Mouse (Mus musculus) spleen, adult 18-20 months (tissue): ENCODE data around the gene Exoc1.

Experiments
- DNase-seq, 2 experiments: peaks; one replicate each; pipeline ENCODE4 v3.0.0; 2022; ENCODE audit warnings: mixed read lengths in 2 of 2

Exoc1 gene

DNA sequence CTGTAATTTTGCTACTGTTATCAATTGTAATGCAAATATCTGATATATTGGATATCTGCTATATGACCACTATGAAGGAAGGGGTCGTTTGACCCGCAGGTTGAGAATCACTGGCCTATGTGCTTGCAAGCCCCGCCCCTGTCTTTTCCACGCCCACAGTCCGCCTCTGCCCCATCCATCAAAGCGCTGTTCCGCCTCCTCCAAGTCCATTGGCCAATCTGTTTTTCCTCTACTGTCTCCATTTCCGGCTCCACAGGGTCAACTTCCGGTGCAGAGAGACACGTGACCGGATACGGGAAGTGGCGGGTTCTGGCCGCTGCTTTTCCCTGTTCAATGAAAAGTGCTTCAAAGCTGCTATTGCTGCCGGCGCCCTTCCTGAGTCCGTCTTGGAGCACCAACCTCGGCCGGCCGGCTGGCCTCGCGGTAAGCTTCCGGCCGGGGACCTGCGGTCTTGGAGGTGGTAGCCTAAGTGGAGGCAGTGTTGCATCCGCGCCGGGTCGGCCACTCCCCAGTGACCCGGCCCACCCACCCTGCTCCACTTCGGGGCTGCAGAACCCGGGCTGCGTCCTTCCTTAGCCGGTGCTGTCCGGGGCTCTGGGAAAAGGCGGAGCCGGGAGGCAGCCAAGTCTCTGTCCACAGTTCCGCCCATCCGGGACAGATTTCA, at the start of gene Exoc1:
TSS of gene Exoc1 (plus strand) at position 272 of the 664 bp plus-strand sequence.
- DNase-seq = peak; percentile 86 to 92

DNA sequence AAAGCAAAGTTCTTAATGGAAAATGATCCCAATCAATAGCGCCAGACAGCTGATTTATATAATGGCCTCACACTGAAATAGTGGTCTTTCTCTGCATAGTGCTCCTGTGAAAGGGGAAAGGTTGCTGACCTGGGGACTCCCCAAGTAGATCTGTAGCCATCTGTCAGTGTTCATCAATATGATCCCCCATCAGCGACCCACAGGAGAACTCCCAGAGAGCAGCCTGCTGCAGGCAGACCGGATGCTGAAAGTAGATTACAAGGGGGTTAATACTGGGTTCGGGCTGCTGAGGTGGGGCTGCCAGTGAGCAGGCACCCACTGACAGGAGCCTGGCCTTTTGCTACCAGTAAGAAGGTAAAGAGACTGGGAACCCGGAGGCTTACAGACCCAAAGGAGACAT, 45.3 kb upstream of the Exoc1 start, which contains the start of gene Gm7271:
TSS of gene Gm7271 (plus strand) at position 230 of the 400 bp plus-strand sequence.
- no peak for DNase-seq

DNA sequence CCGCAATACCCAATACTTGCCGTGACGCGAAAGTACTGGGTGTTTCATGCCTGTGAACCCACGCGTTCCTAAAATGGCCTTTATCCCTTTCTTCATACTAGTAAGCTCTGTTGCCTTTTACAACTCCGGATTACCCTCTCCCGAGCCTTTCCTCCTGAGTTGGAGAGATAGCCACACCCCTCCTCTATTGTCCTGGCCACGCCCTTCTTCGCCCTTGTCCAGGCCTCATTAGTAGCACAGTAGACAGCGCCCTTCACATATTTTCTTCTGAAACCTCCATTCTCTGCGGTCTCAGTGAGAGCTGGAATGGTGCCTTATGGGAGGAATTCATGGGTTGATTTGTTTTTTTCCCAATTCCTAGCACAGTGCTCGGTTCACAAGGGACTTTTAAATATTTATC, 34.0 kb upstream of the Exoc1 start:
- DNase-seq = no peak

DNA sequence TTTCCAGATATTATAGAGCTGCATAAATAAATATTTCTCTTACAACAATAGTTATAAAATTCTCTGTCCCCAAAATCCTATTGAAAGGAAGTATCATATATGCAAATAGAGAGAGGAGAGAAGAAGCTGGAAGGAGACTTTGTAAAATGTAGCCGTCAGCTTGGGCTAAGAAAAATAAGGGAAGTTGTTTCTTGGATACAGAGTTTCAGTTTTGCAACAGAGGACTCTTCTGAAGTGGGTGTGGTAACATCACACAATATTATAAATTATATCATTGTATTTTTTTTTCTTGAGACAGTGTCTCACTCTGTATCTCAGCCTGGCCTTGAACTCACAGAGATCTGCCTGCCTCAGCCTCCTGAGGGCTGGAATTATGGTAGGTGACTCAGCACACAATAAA, 6.7 kb upstream of the Exoc1 start:
- DNase-seq = no peak

DNA sequence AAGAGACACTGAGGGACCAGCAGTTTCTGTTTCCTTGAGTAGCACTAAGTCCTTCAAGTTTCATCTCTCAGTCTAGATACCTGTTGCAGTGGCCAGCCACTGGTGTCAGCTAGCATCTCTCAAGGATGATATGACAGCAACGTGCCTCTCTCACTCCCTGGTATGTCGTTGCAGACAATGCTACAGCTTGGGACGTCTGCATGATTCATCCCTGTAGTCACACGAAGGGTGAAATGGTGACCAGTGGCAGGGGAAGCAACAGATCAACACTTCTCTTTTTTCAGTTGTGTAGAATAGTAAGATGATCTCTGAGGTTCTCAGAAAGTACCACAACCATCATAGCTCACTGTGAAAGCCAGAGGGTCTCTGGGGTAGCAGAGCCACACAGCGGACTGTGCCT, 4.5 kb upstream of the Exoc1 start:
- no peak for DNase-seq

DNA sequence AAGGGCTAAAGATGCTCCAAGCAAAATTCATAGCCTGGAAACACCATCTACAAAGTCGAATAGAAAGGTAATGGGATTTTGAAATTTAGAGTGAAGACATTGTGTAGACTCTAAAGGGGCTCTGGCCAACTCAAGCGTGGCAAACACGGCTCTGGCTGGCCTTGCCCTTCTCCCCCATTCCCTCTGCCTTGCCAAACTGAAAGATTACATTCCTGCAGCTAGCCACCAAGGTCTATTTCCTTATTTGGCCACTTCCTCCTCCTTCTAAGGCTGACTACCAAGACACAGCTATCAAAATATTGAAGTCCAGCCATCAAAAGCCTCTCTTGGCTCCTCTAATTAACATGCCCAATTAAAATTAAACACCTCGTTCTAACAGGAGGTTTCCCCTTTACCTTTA, 4.0 kb upstream of the Exoc1 start:
- no peak for DNase-seq

DNA sequence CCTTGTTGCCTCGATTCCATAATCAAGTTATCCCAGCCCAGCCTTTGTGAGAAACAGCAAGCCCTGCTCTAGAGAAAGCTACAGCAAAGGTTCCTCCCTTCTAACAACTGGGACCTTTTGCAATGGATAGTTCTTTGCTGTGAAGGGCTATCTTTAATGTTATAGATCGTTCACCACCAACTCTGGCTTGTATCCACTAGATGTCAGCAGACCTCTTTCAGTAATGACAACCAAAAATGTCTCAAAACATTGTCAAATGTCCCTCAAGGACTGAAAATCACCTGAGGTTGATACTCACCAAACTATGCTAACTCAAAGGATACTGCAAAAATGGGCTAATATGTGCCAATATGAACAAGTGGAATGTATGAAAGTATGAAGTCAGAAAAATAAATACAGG, 3.3 kb upstream of the Exoc1 start:
- no peak for DNase-seq

DNA sequence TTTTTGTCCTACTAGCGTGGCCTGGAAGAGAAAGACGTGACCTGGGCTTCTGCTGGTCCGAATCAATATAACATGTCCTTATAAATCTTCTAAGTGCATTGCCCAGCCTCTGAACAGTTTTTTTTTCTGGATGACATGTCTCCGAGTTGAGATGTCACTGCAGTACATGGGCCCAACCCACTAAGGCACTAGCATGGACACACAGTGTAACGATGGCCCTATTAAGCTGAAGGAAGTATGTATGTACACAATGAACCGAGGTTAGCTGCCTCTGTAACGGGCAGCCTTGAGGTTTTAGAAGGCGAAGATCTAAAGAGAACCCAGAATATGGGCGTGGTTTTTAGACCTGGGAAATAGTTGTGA, 574 bp downstream of the Exoc1 start:
- DNase-seq = no peak

DNA sequence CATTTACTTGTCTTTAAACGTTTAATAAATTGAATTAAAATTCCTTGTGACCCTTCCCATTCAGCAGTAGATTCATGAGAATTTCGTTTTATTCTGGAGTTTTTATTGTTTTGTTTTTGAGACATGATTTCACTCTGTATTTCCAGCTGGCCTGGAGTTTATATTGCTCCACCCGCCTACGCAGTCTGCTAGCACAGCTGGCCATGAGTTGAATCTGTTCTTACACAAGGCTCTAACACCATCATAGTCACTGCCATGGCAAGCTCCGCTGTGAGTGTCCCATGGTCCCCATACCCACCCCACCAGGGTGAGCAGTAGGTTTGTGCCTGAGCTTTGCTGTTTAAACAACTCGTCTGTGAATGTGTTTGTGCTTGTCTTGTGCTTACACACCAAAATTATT, 4.1 kb downstream of the Exoc1 start:
- DNase-seq = no peak

DNA sequence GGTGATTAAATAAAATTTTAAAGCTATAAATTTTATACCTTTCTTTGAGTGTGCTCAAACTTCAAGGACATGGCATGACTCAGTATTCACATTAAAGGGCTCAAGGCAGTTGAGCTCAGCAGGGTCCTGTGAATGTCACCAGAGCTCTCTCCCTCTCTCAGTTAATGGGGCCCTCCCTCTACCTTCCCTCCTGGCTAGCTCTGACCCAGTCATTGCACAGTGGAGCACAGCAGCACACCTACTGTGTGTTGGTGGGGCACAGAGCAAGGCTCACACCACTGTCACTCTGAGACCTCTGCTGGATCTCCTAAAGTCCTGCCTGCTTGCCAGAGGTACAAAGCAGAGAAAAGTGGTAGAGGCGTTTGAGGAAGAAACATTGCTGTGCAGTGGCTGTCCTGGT, 7.1 kb downstream of the Exoc1 start:
- DNase-seq = no peak

DNA sequence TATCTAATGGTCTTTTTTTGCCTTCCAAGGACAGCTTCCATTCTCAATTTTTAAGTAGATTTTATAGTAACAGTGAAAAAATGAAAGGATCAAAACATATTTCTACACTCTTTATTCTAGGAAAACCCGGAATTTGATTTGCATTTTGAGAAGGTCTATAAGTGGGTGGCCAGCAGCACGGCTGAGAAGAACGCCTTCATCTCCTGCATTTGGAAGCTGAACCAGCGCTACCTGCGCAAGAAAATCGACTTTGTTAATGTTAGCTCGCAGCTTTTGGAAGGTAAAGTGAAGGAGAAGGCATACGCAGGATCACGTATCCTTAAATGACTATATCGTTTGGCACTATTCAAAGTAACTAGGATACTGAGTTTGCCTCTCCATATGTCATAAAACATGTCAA, 8.5 kb downstream of the Exoc1 start:
- no peak for DNase-seq

DNA sequence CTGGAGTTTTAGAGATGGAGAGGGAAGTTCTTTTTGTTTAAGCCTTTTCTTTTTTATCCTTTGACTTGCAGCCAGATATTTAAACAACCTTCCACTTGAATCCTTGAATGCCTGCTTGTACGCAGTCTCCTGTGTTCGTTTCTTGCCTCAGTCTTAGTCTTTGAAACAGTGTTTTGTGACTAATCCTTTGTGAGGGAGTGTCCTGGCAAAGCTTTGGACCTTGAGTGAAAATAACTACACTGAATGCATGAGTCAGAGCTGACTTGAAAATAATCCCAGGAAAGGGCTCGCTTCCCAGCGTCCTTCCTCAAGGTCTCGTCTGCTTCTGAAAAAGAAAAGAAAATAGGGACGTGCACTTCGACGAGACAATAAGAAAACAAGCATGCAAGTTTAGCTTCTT, 11.1 kb downstream of the Exoc1 start:
- DNase-seq = no peak

DNA sequence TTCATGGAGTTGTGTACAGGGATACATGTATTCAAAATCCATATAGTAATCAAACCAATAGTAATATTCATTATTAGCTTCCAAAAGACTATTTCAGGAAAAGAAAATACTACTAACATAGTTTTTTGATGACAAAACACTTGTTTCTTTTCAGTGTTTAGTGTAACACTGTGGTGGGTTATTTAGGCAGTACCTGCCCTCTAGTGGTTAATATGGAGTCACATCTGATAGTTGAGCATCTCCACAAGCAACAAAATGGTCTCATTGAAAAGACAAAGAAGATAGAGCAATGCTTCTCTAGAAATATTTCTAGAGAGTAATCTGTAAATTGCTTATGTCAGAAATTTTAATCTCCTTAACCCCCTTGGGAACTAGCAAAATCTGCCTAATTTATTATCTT, 11.7 kb downstream of the Exoc1 start:
- DNase-seq = no peak

DNA sequence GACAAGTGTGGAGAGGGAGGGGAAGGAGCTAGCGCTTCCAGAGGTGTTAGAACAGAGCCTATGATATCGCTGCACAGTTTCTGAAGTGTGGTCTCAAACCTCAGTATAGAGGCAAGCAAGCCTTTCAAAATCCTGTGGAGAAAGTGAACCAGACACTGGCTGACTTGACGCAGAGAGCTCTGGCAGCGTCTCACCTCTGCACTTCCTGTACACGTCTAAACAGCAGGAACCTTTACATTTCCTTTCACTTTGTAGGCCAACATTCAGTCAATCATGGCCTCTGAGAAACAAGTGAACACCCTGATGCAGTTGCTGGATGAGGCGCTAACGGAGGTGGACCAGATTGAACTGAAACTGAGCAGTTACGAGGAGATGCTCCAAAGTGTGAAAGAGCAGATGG, 14.1 kb downstream of the Exoc1 start:
- DNase-seq = no peak

DNA sequence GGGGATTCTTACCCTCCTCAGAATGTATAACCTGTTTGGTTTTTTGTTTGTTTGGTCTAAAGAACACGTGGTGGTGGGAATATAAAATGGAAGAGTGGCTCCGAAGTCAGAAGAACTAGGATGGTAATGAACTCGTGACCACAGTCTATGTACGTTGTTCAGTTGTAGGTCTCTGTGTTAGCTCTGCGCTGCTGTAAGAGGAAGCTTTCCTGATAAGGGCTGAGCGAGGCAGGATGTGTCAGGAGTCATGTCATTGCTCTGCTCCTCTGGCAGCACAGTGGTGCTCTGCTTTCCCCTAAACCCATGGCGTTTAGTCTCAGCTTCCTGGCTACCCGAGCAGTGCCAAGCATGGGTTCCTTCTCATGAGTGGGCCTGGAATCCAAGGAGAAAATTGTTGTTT, 21.3 kb downstream of the Exoc1 start:
- DNase-seq = no peak

DNA sequence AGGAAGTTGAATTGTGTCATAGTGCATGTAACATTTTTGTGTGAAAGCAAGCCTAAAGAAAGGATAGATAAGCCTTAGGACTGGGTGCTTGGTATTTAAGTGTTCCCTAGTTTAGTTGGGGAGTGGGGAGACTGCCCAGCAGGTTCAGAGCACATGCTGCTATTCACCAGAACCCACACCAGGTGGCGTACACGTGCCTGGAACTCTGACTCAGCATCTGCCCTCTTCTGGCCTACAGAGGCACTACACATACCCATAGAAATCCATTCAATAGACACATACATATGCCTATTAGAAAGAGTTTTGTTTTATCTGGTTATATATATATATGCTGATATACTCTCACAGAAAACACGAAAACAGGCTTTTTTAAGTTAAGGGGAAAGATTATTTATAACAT, 36.2 kb downstream of the Exoc1 start:
- DNase-seq = peak; percentile 25 to 71

DNA sequence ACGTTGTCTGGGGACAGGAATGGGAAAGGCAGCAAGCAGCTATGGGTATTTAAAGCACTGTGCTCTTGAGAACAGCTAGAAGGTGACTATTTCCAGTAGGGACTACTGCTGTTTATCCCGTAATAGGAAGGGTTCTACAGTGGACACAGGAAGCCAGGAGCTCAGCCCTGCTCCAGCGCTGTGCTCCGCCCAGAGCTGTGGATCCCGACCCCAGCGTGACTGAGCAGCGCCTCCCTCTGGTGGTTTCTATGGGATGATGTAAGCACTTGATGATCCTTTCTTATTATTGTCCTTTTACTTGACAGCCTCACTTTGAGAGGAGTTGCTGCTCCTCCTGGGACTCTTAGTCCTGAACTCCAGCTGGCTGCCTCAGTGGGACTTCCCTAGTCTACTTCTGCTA, 45.1 kb downstream of the Exoc1 start:
- DNase-seq = no peak

DNA sequence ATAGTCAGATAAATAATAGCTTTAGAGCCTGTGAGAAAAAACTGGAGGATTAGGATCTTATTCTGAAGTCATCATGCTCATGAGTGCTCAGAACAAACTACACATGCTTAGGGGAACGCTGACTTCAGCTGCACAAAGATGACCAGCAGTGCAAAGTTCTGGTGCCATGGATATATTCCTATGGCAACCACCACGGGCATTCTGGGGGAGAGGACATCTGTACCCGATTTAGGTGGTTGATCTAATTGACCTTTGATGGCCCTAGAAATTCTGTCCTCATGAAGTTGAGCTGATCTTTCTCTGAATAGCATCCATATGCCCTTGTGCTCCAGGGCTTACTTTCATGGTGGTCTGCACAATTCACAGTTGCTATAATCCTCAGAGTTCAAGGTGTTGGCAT, 47.9 kb downstream of the Exoc1 start:
- no peak for DNase-seq

DNA sequence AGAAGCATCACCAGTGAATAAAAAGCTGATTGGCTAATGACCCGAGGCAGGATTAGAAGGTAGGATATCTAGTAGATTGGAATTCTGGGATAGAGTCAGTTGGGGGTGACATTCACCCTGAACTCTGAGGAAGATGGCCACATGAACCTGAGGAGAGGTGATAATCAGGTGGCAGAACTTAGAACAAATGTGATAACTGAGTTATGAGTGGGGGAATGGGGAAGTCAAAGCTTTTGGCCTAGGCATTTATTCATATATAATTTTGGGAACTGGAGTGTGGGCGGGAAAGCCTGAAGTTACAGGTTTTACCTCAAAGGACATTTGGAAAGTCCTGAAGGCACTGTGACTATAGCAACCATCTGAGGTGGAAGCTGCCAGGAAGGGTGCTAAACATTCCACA, 56.3 kb downstream of the Exoc1 start:
- DNase-seq = no peak

DNA sequence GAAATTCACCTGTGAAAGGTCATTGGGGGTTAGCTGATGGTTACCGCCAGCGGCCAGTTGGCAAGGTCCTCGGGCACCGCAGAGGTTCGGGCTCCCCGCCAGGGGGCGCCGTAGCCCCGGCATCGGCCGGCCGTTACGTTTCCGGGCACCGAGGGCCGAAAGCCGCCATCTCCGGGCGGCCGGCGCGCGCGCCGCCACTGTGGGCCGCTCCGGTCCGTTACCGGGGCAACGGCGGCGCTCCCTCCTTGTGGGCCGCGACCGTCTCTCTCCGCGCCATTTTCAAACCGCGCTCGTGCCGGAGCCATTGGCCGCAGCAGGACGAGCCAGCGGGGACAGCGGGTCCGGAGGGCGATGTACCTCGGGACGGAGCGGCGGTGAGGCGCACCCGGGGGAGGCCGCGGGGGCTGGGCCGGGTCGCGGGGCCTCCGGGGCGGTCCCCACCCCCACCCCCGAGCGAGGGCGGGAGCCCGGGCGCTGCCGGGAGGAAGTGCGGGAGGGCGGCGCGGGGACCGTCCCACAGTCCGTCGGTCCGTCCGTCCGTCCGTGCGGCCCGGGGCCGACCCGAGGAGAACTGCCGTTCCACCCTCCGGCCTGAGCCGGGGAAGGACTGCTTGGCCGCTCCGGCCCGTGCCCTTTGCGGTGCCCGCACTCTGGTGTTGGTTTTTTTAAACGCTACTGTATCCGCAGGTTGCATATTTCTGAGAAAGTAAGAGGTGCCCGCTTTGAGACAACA, 59.6 kb downstream of the Exoc1 start, which contains the start of gene Cep135:
TSS of gene Cep135 (plus strand) at position 148 of the 733 bp plus-strand sequence.
- DNase-seq = peak; percentile 79 to 87

DNA sequence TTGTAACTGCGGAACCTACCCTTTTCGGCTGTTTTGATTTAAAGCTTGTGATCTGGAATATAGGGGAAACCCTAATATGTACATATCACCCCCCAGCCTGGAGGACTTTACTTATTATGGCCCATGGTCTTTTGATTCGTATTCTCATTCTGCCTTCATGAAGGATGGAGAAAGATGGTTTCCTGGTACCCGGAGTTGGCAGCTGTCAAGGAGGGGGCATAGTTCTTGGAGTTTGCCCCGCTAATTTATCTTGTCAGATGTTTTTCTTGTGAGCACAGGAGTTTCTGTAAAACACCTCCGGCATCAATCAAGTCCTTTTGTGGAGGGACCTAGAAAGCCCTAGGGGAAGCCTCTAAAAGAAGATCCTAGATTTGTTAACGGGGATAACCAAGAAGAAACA, 60.2 kb downstream of the Exoc1 start:
- no peak for DNase-seq

DNA sequence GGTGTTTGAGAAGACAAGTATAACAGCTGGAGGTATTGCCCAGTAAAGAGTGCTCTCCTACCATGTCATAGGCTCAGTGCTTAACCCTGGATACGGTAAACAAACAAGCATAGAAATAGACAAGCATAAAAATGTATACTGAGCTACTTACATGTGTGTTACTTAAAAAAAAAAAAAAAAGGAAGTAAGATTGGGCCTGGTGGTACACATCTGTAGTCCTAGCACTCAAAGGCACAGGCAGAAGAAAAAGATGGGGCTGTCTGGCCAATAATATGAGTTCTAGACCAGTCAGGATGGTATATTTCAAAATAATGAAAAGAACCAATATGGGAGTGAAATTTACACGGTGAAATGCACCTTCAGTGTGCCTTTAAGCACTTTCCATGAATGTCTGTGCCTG, 60.9 kb downstream of the Exoc1 start:
- DNase-seq = no peak

DNA sequence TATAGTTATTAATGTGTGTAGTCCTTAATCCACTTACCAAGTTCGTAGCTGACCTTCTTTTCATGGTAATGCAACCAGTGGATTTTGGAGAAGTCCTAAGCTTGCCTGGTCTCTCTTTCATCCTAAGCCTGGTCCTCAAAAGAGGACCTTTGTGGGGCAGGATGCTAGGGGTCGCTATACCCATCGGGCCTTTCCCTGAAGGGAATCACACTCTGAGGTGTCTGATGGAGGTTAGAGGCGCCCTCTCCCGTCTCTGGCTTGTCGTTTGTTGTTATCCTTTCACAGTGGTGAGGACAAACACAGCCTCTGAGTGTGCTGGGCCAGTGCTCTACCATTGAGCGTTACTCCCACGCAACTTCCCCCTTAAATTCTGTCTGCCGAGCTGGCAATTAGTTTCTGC, 62.8 kb downstream of the Exoc1 start:
- no peak for DNase-seq

DNA sequence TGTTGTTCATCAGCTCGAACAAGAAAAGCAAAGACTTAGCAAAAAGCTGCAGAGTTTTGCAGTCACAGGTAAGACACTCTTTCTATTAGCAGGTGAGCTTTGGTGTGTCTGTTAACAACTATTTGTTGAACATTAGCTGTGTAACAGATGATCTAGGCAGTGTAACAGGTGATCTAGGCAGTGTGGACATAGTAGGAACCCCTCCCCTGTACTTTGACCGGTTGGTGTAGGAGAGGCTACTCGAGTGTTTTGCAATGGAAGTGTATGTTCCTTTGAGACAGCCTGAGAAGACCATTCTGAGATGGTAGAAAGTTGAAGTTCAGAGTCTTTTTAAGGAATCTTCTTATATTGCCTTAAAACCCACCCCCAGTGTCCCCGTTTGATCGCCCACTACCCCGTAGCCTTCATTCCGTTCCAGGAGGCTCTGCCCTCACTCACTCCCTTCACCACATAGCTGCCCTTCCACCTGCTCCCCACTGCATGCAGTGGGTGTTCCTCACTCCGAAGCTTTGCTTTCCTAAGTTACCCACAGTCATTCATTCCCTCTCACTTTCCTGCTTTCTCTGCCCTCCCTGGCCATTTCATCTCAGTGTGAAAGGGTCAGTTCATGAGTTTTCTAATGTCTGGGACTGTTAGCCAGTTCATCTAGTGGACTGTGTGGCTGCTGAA, 80.7 kb downstream of the Exoc1 start:
- DNase-seq = no peak
